In the genomic region with DNA sequence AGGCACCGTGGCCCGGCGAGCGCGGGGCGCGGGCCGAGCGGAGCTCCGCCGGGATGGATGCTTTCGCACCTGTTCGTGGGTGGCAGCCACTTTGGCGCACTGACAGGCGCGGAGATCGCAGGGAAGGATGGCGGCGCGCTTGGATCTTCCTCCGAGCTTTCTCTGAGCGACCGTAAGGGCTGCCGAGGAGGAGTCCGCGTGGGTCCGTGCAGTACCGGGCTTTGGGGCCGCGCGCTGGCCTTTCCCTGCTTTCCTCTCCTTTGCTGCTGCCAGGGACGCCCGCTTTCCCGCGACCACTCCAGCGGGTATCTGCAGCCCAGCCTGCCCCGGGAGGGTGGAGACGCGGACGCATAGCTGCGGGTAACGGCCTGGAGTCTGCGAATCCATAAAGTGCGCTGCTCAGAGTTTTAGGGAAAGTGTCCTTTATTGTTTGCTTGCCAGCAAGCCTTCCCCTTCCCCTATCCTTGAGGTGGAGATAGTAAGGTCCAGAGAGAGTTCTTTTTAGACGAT, we compare ENCODE assay signal across 7 mouse cellular contexts. TPM values are rescaled to one million over a fixed set of nuclear protein-coding genes. Genes with fewer than 3 reads are reported as not detected.
DNase-seq lines count a peak whose midpoint lies in the region; ATAC-seq and TF ChIP-seq lines count a peak whose summit lies in the region.

No protein-coding gene starts in this region.

- H3K9ac ChIP-seq in lung, embryonic 16.5 days (ENCODE audit: low read length), result peak overlapping the region; percentile 85
- H3K9ac ChIP-seq in forebrain, postnatal 0 days, result peak overlapping the region; percentile 86
- H3K9ac ChIP-seq in liver, embryonic 15.5 days, result peak overlapping the region; percentile 65
- peak overlapping the region; percentile 77 for H3K9ac ChIP-seq in stomach, embryonic 16.5 days (ENCODE audit: low read length)

- under 1% methylated on average over 45 of the region's 45 CpGs for WGBS in lung, embryonic 16.5 days
- WGBS in forebrain, postnatal 0 days, result 4% methylated on average over 37 of the region's 45 CpGs
- whole genome bisulfite sequencing in liver, embryonic 15.5 days (ENCODE audit: insufficient replicate concordance), result 0% methylated on average over 45 of the region's 45 CpGs
- under 1% methylated on average over 45 of the region's 45 CpGs for WGBS in stomach, embryonic 16.5 days

- peak; percentile 41 for ATAC-seq in lung, embryonic 16.5 days (ENCODE audit: low read depth)
- ATAC-seq in forebrain, postnatal 0 days, result peak; percentile 57
- ATAC-seq in liver, embryonic 15.5 days (ENCODE audit: insufficient read depth), result peak; percentile 38
- ATAC-seq in stomach, embryonic 16.5 days (ENCODE audit: insufficient read depth, low FRiP score), result peak; percentile 33

- H3K27ac ChIP-seq in lung, embryonic 16.5 days (ENCODE audit: low read length), result peak overlapping the region; percentile 76
- H3K27ac ChIP-seq in forebrain, postnatal 0 days (ENCODE audit: low read depth, low read length), result peak overlapping the region; percentile 90
- peak overlapping the region; percentile 57 for H3K27ac ChIP-seq in liver, embryonic 15.5 days (replicated peaks)
- H3K27ac ChIP-seq in stomach, embryonic 16.5 days (ENCODE audit: low read length), result peak overlapping the region; percentile 73

- H3K36me3 ChIP-seq in lung, embryonic 16.5 days (ENCODE audit: control insufficient read depth, insufficient read depth, low read length), result no peaks in the 10 kb centered on the region
- H3K36me3 ChIP-seq in forebrain, postnatal 0 days (ENCODE audit: insufficient read depth), result no peaks in the 10 kb centered on the region
- H3K36me3 ChIP-seq in liver, embryonic 15.5 days (replicated peaks), result no peaks in the 10 kb centered on the region
- H3K36me3 ChIP-seq in stomach, embryonic 16.5 days (ENCODE audit: control insufficient read depth, insufficient read depth, low read length), result no peaks in the 10 kb centered on the region

- no peak for DNase-seq in lung, postnatal 4 days
- DNase-seq in c-Kit-positive CD71-positive TER-119-negative erythroid progenitor cells, embryonic 14.5 days (ENCODE audit: low read depth), result peak; percentile 19
- no peak for DNase-seq in forebrain, postnatal 0 days
- no peak for DNase-seq in ovary, postnatal 10 days (ENCODE audit: low spot score)

- no peak for TF ChIP-seq CTCF in forebrain, postnatal 0 days (IDR thresholded peaks at IDR 0.05; ENCODE audit: low read depth)

- H3K4me1 ChIP-seq in lung, embryonic 16.5 days (replicated peaks; ENCODE audit: control insufficient read depth, insufficient read depth, low read length), result peaks cover 17% of the 10 kb centered on the region
- H3K4me1 ChIP-seq in forebrain, postnatal 0 days (ENCODE audit: insufficient read depth), result peaks cover 12% of the 10 kb centered on the region; the same call in 1 of the 2 replicates
- H3K4me1 ChIP-seq in liver, embryonic 15.5 days (replicated peaks), result peaks cover 40% of the 10 kb centered on the region
- H3K4me1 ChIP-seq in stomach, embryonic 16.5 days (ENCODE audit: control insufficient read depth, insufficient read depth, low read length), result no peaks in the 10 kb centered on the region; the same call in 1 of the 2 replicates

- peak overlapping the region; percentile 74 for H3K4me2 ChIP-seq in lung, embryonic 16.5 days (ENCODE audit: low read depth, low read length)
- H3K4me2 ChIP-seq in forebrain, postnatal 0 days (ENCODE audit: low read depth), result peak overlapping the region; percentile 87
- peak overlapping the region; percentile 97 for H3K4me2 ChIP-seq in liver, embryonic 15.5 days
- H3K4me2 ChIP-seq in stomach, embryonic 16.5 days (ENCODE audit: low read depth, low read length), result peak overlapping the region; percentile 73

- no peaks in the 10 kb centered on the region for H3K9me3 ChIP-seq in lung, embryonic 16.5 days (ENCODE audit: control insufficient read depth, low read length)
- no peaks in the 10 kb centered on the region for H3K9me3 ChIP-seq in forebrain, postnatal 0 days (ENCODE audit: low read length)
- H3K9me3 ChIP-seq in liver, embryonic 15.5 days (replicated peaks), result no peaks in the 10 kb centered on the region
- H3K9me3 ChIP-seq in stomach, embryonic 16.5 days (replicated peaks; ENCODE audit: control insufficient read depth, low read length), result no peaks in the 10 kb centered on the region

- peak overlapping the region; percentile 95 for H3K4me3 ChIP-seq in lung, embryonic 16.5 days (ENCODE audit: low read length)
- peak overlapping the region; percentile 91 for H3K4me3 ChIP-seq in forebrain, postnatal 0 days (ENCODE audit: low read depth, low read length)
- H3K4me3 ChIP-seq in liver, embryonic 15.5 days (replicated peaks), result peak overlapping the region; percentile 73
- peak overlapping the region; percentile 73 for H3K4me3 ChIP-seq in stomach, embryonic 16.5 days (replicated peaks; ENCODE audit: low read length)

- no peaks in the 10 kb centered on the region for H3K27me3 ChIP-seq in lung, embryonic 16.5 days (ENCODE audit: control insufficient read depth, insufficient read depth, low read depth, low read length)
- H3K27me3 ChIP-seq in forebrain, postnatal 0 days (ENCODE audit: insufficient read depth, low read length), result no peaks in the 10 kb centered on the region
- peaks cover 16% of the 10 kb centered on the region for H3K27me3 ChIP-seq in liver, embryonic 15.5 days
- H3K27me3 ChIP-seq in stomach, embryonic 16.5 days (ENCODE audit: control insufficient read depth, insufficient read depth, low read length), result no peaks in the 10 kb centered on the region

RNA-seq across cellular contexts. Expression of a gene that starts 0.5 kb away (rescaled TPM):
- polyA plus RNA-seq in lung, embryonic 16.5 days (2015; fragmentation: Nextera tagmentation; extraction: Ambion mirVana), result 94.6 and 96.3 TPM in 2 replicates
- total RNA-seq in forebrain, postnatal 0 days (2014; rRNA removed), result 70.3 and 83.4 TPM in 2 replicates
- polyA plus RNA-seq in forebrain, postnatal 0 days (2015; fragmentation: Nextera tagmentation; extraction: Ambion mirVana), result 43.2 and 61.1 TPM in 2 replicates
- 17.9 and 19.5 TPM in 2 replicates for polyA plus RNA-seq in liver, embryonic 15.5 days (2015; fragmentation: Nextera tagmentation; extraction: Ambion mirVana)
- 66.8 and 67.6 TPM in 2 replicates for polyA plus RNA-seq in stomach, embryonic 16.5 days (2015; fragmentation: Nextera tagmentation; extraction: Ambion mirVana)
